Mouse (Mus musculus) kidney, embryonic 14.5 days (tissue): ENCODE measurements at regions not wholly inside any gene's neighbourhood (a gene's known extent, or its start where the extent isn't known, plus 50 kb on each side); places are given as distances from the start of the nearest gene placed in this dataset.

Source experiments
- ATAC-seq: fragments of 200-750 bp; cut with Nextera tagmentation; 2 replicates; pipeline ENCODE4 v1.8.0; 2017; ENCODE audit warnings: moderate number of reproducible peaks, mild to moderate bottlenecking, moderate TSS enrichment, moderate library complexity; ENCODE audit not compliant: low FRiP score, low TSS enrichment
- H3K27ac ChIP-seq: fragments of 300-500 bp; sonication (generic); 2 replicates; pipeline ENCODE4 v1.5.1; 2014; ENCODE audit warnings: low read depth, mild to moderate bottlenecking, low read length, moderate library complexity, mixed read lengths
- H3K27me3 ChIP-seq: fragments of 300-500 bp; sonication (generic); 2 replicates; pipeline ENCODE4 v1.6.1; 2014; ENCODE audit warnings: mild to moderate bottlenecking, low read length; ENCODE audit not compliant: control insufficient read depth, insufficient read depth
- H3K36me3 ChIP-seq: fragments of 300-500 bp; sonication (generic); 2 replicates; pipeline ENCODE4 v1.6.1; 2014; ENCODE audit warnings: low read length, mixed read lengths; ENCODE audit not compliant: control insufficient read depth, insufficient read depth
- H3K4me1 ChIP-seq: fragments of 300-500 bp; sonication (generic); 2 replicates; pipeline ENCODE4 v1.6.1; 2014; ENCODE audit warnings: low read length, mixed read lengths; ENCODE audit not compliant: control insufficient read depth, insufficient read depth
- H3K4me2 ChIP-seq: fragments of 300-500 bp; sonication (generic); replicated peaks from 2 replicates; pipeline ENCODE4 v1.6.1; 2014; ENCODE audit warnings: low read depth, mild to moderate bottlenecking, low read length
- H3K4me3 ChIP-seq: fragments of 300-500 bp; sonication (generic); 2 replicates; pipeline ENCODE4 v1.5.1; 2014; ENCODE audit warnings: mild to moderate bottlenecking, low read length
- H3K9ac ChIP-seq: fragments of 300-500 bp; sonication (generic); 2 replicates; pipeline ENCODE4 v1.6.1; 2014; ENCODE audit warnings: low read depth, mild to moderate bottlenecking, low read length, moderate library complexity
- H3K9me3 ChIP-seq: fragments of 300-500 bp; sonication (generic); 2 replicates; pipeline ENCODE4 v1.6.1; 2016; ENCODE audit warnings: low read length; ENCODE audit not compliant: control insufficient read depth
- WGBS: fragments of 180-500 bp; shearing (Covaris S2); extraction: QIAGEN DNeasy Blood & Tissue Kit; methylation state at CpG from one replicate; pipeline ENCODE4 v1.1.7; 2014; 5-methylcytosine and 5-hydroxymethylcytosine counted together

GRCm38 (mm10) chr4:140320120-140320921 is 73.7 kb upstream of the Igsf21 start:
- Histone ChIP-seq H3K4me1 (no peaks in the 10 kb centered on the region), H3K4me2 (no peak overlapping the region), H3K36me3 (no peaks in the 10 kb centered on the region), H3K27me3 (no peaks in the 10 kb centered on the region), H3K27ac (no peak overlapping the region), H3K4me3 (no peak overlapping the region), H3K9me3 (peaks cover 4% of the 10 kb centered on the region; the same call in 1 of the 2 replicates), H3K9ac (no peak overlapping the region)
- WGBS: 69% methylated on average over 15 of the region's 15 CpGs
- no peak for ATAC-seq

GRCm38 (mm10) chr4:140312635-140313034 is 66.1 kb upstream of the Igsf21 start:
- Histone ChIP-seq H3K27me3 (no peaks in the 10 kb centered on the region), H3K4me2 (no peak overlapping the region), H3K4me1 (no peaks in the 10 kb centered on the region), H3K9me3 (no peaks in the 10 kb centered on the region), H3K4me3 (no peak overlapping the region), H3K27ac (no peak overlapping the region), H3K9ac (no peak overlapping the region), H3K36me3 (no peaks in the 10 kb centered on the region)
- ATAC-seq: no peak
- WGBS: 66% methylated on average over 16 of the region's 16 CpGs

- Histone ChIP-seq H3K4me1 (no peaks in the 10 kb centered on the region), H3K4me3 (no peak overlapping the region), H3K27ac (no peak overlapping the region), H3K9ac (no peak overlapping the region), H3K36me3 (no peaks in the 10 kb centered on the region), H3K9me3 (no peaks in the 10 kb centered on the region), H3K4me2 (no peak overlapping the region), H3K27me3 (no peaks in the 10 kb centered on the region)
- WGBS: 80% methylated on average over 8 of the region's 8 CpGs
- ATAC-seq: no peak
Measured at GRCm38 (mm10) chr4:140307481-140307880, 60.9 kb upstream of the Igsf21 start.

GRCm38 (mm10) chr4:140304960-140305359 is 58.4 kb upstream of the Igsf21 start:
- Histone ChIP-seq H3K4me1 (no peaks in the 10 kb centered on the region), H3K36me3 (no peaks in the 10 kb centered on the region), H3K27ac (no peak overlapping the region), H3K4me3 (no peak overlapping the region), H3K4me2 (no peak overlapping the region), H3K27me3 (no peaks in the 10 kb centered on the region), H3K9ac (no peak overlapping the region), H3K9me3 (no peaks in the 10 kb centered on the region)
- ATAC-seq: no peak
- 82% methylated on average over 5 of the region's 5 CpGs for WGBS

GRCm38 (mm10) chr4:140301661-140302060 is 55.1 kb upstream of the Igsf21 start:
- no peaks in the 10 kb centered on the region for H3K4me1 ChIP-seq
- no peaks in the 10 kb centered on the region for H3K9me3 ChIP-seq
- no peak for ATAC-seq
- no peaks in the 10 kb centered on the region for H3K36me3 ChIP-seq
- H3K4me3 ChIP-seq: no peak overlapping the region
- no peak overlapping the region for H3K4me2 ChIP-seq
- WGBS: 87% methylated on average over 15 of the region's 15 CpGs
- H3K27ac ChIP-seq: no peak overlapping the region
- no peak overlapping the region for H3K9ac ChIP-seq
- no peaks in the 10 kb centered on the region for H3K27me3 ChIP-seq

- H3K4me1 ChIP-seq: no peaks in the 10 kb centered on the region
- H3K27ac ChIP-seq: no peak overlapping the region
- WGBS: 83% methylated on average over 18 of the region's 18 CpGs
- H3K9me3 ChIP-seq: no peaks in the 10 kb centered on the region
- H3K4me3 ChIP-seq: no peak overlapping the region
- ATAC-seq: no peak
- H3K4me2 ChIP-seq: no peak overlapping the region
- H3K36me3 ChIP-seq: no peaks in the 10 kb centered on the region
- no peaks in the 10 kb centered on the region for H3K27me3 ChIP-seq
- no peak overlapping the region for H3K9ac ChIP-seq
Measured at GRCm38 (mm10) chr4:140297912-140298620, 51.5 kb upstream of the Igsf21 start.
